8 mouse cellular contexts compared by ENCODE assay signal in genomic region chr2:152821023-152821422, GRCm38 (mm10). TPM values are rescaled to one million over a fixed set of nuclear protein-coding genes. Genes with fewer than 3 reads are reported as not detected.
DNase-seq lines count a peak whose midpoint lies in the region; ATAC-seq and TF ChIP-seq lines count a peak whose summit lies in the region.

No protein-coding gene starts in this region.

- no peak for TF ChIP-seq CTCF in cortical plate, adult 2 months (IDR thresholded peaks at IDR 0.05; ENCODE audit: extremely low read depth, insufficient read depth, low read length)

- peak; percentile 39 for ATAC-seq in heart, embryonic 16.5 days (replicated peaks; ENCODE audit: extremely low read depth, insufficient read depth, low FRiP score)
- ATAC-seq in midbrain, embryonic 12.5 days (ENCODE audit: low FRiP score, low read depth) = no peak

- H3K9me3 ChIP-seq in heart, embryonic 16.5 days (replicated peaks; ENCODE audit: control insufficient read depth, low read length) = 0 out of 2 replicates have a peak, but pooled peaks cover 3% of the 10 kb centered on the region
- no peaks in the 10 kb centered on the region for H3K9me3 ChIP-seq in midbrain, embryonic 12.5 days

- H3K36me3 ChIP-seq in heart, embryonic 16.5 days (ENCODE audit: control insufficient read depth, insufficient read depth) = peaks cover 10% of the 10 kb centered on the region; the same call in 1 of the 2 replicates
- H3K36me3 ChIP-seq in midbrain, embryonic 12.5 days = peaks cover 45% of the 10 kb centered on the region

- no peak overlapping the region for H3K4me3 ChIP-seq in cortical plate, adult 2 months (ENCODE audit: insufficient read depth, low read length)
- H3K4me3 ChIP-seq in heart, embryonic 16.5 days (ENCODE audit: low read length) = no peak overlapping the region
- H3K4me3 ChIP-seq in midbrain, embryonic 12.5 days = no peak overlapping the region

- no peak overlapping the region for H3K9ac ChIP-seq in heart, embryonic 16.5 days (ENCODE audit: low read length)
- no peak overlapping the region for H3K9ac ChIP-seq in midbrain, embryonic 12.5 days (replicated peaks)

- 0 out of 2 replicates have a peak, but pooled peaks have one; percentile 12 for TF ChIP-seq POLR2A in cortical plate, adult 2 months (IDR thresholded peaks at IDR 0.05; ENCODE audit: extremely low read depth, insufficient read depth, low read length)

- 28% methylated on average over 5 of the region's 5 CpGs for WGBS in heart, embryonic 16.5 days
- 78% methylated on average over 5 of the region's 5 CpGs for WGBS in midbrain, embryonic 12.5 days

- H3K4me1 ChIP-seq in cortical plate, adult 2 months (ENCODE audit: control insufficient read depth, insufficient read depth, low read length) = peaks cover 33% of the 10 kb centered on the region
- H3K4me1 ChIP-seq in heart, embryonic 16.5 days (ENCODE audit: control insufficient read depth, insufficient read depth, low read length) = peaks cover 64% of the 10 kb centered on the region
- peaks cover 53% of the 10 kb centered on the region for H3K4me1 ChIP-seq in midbrain, embryonic 12.5 days

- H3K27ac ChIP-seq in cortical plate, adult 2 months (ENCODE audit: insufficient read depth, low read length) = peak overlapping the region; percentile 90
- peak overlapping the region; percentile 85 for H3K27ac ChIP-seq in heart, embryonic 16.5 days (ENCODE audit: low read length)
- 0 out of 2 replicates have a peak overlapping the region, but pooled peaks have one; percentile 46 for H3K27ac ChIP-seq in midbrain, embryonic 12.5 days (replicated peaks)

- H3K27me3 ChIP-seq in heart, embryonic 16.5 days (ENCODE audit: control insufficient read depth, insufficient read depth, low read length) = no peaks in the 10 kb centered on the region
- no peaks in the 10 kb centered on the region for H3K27me3 ChIP-seq in midbrain, embryonic 12.5 days

- H3K4me2 ChIP-seq in heart, embryonic 16.5 days (ENCODE audit: low read depth, low read length) = peak overlapping the region; percentile 13; the same call in 1 of the 2 replicates
- H3K4me2 ChIP-seq in midbrain, embryonic 12.5 days (replicated peaks) = no peak overlapping the region

- DNase-seq in adrenal gland, postnatal 25 days = peak; percentile 17
- DNase-seq in adrenal gland, postnatal 4 days (ENCODE audit: low spot score in 2 of 2) = no peak
- peak; percentile 81 for DNase-seq in kidney, postnatal 14 days
- DNase-seq in thymus, postnatal 0 days (ENCODE audit: low spot score) = no peak
- no peak for DNase-seq in urinary bladder, postnatal 25 days (ENCODE audit: low spot score)

RNA-seq across cellular contexts. Expression of gene Bcl2l1, which starts 10.5 kb away (rescaled TPM):
- total RNA-seq in adrenal gland, postnatal 25 days (2021) = 48.9 and 61.8 TPM in 2 replicates
- 10 to 100 TPM; 63.5 to 64.6 TPM for total RNA-seq in adrenal gland, postnatal 4 days (2021)
- polyA plus RNA-seq in cortical plate, adult 2 months (2012; rRNA removed) = 99.2 and 105 TPM in 2 replicates
- polyA plus RNA-seq in heart, embryonic 16.5 days (2015; fragmentation: Nextera tagmentation; extraction: Ambion mirVana) = 70.5 and 74.3 TPM in 2 replicates
- polyA plus RNA-seq in midbrain, embryonic 12.5 days (2016; fragmentation: Nextera tagmentation; extraction: Ambion mirVana) = 156 and 168 TPM in 2 replicates
- polyA plus RNA-seq in thymus, postnatal 0 days (2015; fragmentation: Nextera tagmentation; extraction: Ambion mirVana) = 178 TPM in 2 replicates

RNA-seq across cellular contexts. Expression of gene Tpx2, which starts 26.7 kb away (rescaled TPM):
- total RNA-seq in adrenal gland, postnatal 25 days (2021) = 9.6 and 13.5 TPM in 2 replicates
- 10 to 100 TPM; 31.7 to 39.7 TPM for total RNA-seq in adrenal gland, postnatal 4 days (2021)
- polyA plus RNA-seq in cortical plate, adult 2 months (2012; rRNA removed) = 1.5 and 1.8 TPM in 2 replicates
- 45.4 and 55.1 TPM in 2 replicates for polyA plus RNA-seq in heart, embryonic 16.5 days (2015; fragmentation: Nextera tagmentation; extraction: Ambion mirVana)
- 109 and 113 TPM in 2 replicates for polyA plus RNA-seq in midbrain, embryonic 12.5 days (2016; fragmentation: Nextera tagmentation; extraction: Ambion mirVana)
- polyA plus RNA-seq in thymus, postnatal 0 days (2015; fragmentation: Nextera tagmentation; extraction: Ambion mirVana) = 72.5 and 81.3 TPM in 2 replicates

Comparison
In these comparisons a context has a peak if more than half of its experiments do, and no peak if none do; other contexts are left out.
1. DNase-seq: peak in adrenal gland, postnatal 25 days (single experiment) and kidney, postnatal 14 days (single experiment); none in adrenal gland, postnatal 4 days (0 of 2), thymus, postnatal 0 days (single experiment) and urinary bladder, postnatal 25 days (single experiment).
2. RNA of gene Tpx2, which starts 26.7 kb away (polyA plus RNA-seq): 109 to 113 TPM in midbrain, embryonic 12.5 days, 72.5 to 81.3 TPM in thymus, postnatal 0 days and 45.4 to 55.1 TPM in heart, embryonic 16.5 days; 1.5 to 1.8 TPM in cortical plate, adult 2 months; every median in the first group is over 10 times any median in the second.
3. Peak in every context shown above with its lines, with median percentiles within 50 percentile points of each other: H3K27ac ChIP-seq.